Mouse (Mus musculus): ENCODE data around the gene Stt3b. TPM values are rescaled to one million over a fixed set of nuclear protein-coding genes. Genes with fewer than 3 reads are reported as not detected.

The Stt3b gene
- polyA plus RNA-seq, 2 experiments = 24.6 to 64.4 TPM

GRCm38 (mm10) chr9:115261456-115261855 lies 48.8 kb downstream of the Stt3b start:
- Histone ChIP-seq H3K9me3 (ENCODE audit: control insufficient read depth, low read length) (no peaks in the 10 kb centered on the region), H3K4me3 (ENCODE audit: insufficient read depth in 1 of 2, low read depth in 2 of 2, low read length in 2 of 2) (no peak overlapping the region), H3K9ac (replicated peaks) (no peak overlapping the region), H3K27me3 (ENCODE audit: control insufficient read depth, insufficient read depth, low read length) (no peaks in the 10 kb centered on the region), H3K4me1 (replicated peaks; ENCODE audit: control insufficient read depth in 2 of 2, insufficient read depth in 2 of 2, low read length in 1 of 2) (peaks cover 3 to 8% of the 10 kb centered on the region in 2 experiments; a peak in 3 of 4 replicates), H3K4me2 (ENCODE audit: low read depth) (no peak overlapping the region), H3K27ac (no peak overlapping the region), H3K36me3 (replicated peaks; ENCODE audit: control insufficient read depth, insufficient read depth, low read depth) (peaks cover 21% of the 10 kb centered on the region)
- DNase-seq (ENCODE audit: low read depth in 3 of 3, low spot score in 3 of 3) (no peak), ATAC-seq (ENCODE audit: insufficient read depth) (no peak)
- WGBS (ENCODE audit: insufficient replicate concordance) = 72% methylated on average over 8 of the region's 8 CpGs
- peak; percentile 34; the same call in 1 of the 2 replicates for TF ChIP-seq CTCF (IDR thresholded peaks at IDR 0.05; ENCODE audit: low read depth)
- no peak for TF ChIP-seq EP300 (IDR thresholded peaks at IDR 0.05; ENCODE audit: low read depth)

- H3K9ac ChIP-seq (replicated peaks) = no peak overlapping the region
- H3K27ac ChIP-seq = no peak overlapping the region
- H3K4me2 ChIP-seq (ENCODE audit: low read depth) = no peak overlapping the region
- DNase-seq (ENCODE audit: low read depth in 3 of 3, low spot score in 3 of 3) (peak in 1 of 3 experiments; percentile 19), ATAC-seq (ENCODE audit: insufficient read depth) (peak; percentile 70)
- H3K27me3 ChIP-seq (ENCODE audit: control insufficient read depth, insufficient read depth, low read length) = no peaks in the 10 kb centered on the region
- H3K4me3 ChIP-seq (ENCODE audit: insufficient read depth in 1 of 2, low read depth in 2 of 2, low read length in 2 of 2) = no peak overlapping the region
- peaks cover 3 to 8% of the 10 kb centered on the region in 2 experiments; a peak in 3 of 4 replicates for H3K4me1 ChIP-seq (replicated peaks; ENCODE audit: control insufficient read depth in 2 of 2, insufficient read depth in 2 of 2, low read length in 1 of 2)
- 29% methylated on average over 7 of the region's 7 CpGs for WGBS (ENCODE audit: insufficient replicate concordance)
- peaks cover 21% of the 10 kb centered on the region for H3K36me3 ChIP-seq (replicated peaks; ENCODE audit: control insufficient read depth, insufficient read depth, low read depth)
- H3K9me3 ChIP-seq (ENCODE audit: control insufficient read depth, low read length) = no peaks in the 10 kb centered on the region
- TF ChIP-seq CTCF (IDR thresholded peaks at IDR 0.05; ENCODE audit: low read depth) (no peak), EP300 (IDR thresholded peaks at IDR 0.05; ENCODE audit: low read depth) (no peak)
These were observed 49.8 kb downstream of the Stt3b start for GRCm38 (mm10) chr9:115260464-115260863.

- ATAC-seq (ENCODE audit: insufficient read depth) = no peak
- Histone ChIP-seq H3K36me3 (replicated peaks; ENCODE audit: control insufficient read depth, insufficient read depth, low read depth) (peaks cover 24% of the 10 kb centered on the region), H3K27me3 (ENCODE audit: control insufficient read depth, insufficient read depth, low read length) (no peaks in the 10 kb centered on the region), H3K9me3 (ENCODE audit: control insufficient read depth, low read length) (no peaks in the 10 kb centered on the region), H3K9ac (replicated peaks) (no peak overlapping the region), H3K27ac (no peak overlapping the region), H3K4me3 (ENCODE audit: insufficient read depth in 1 of 2, low read depth in 2 of 2, low read length in 2 of 2) (no peak overlapping the region), H3K4me2 (ENCODE audit: low read depth) (no peak overlapping the region), H3K4me1 (replicated peaks; ENCODE audit: control insufficient read depth in 2 of 2, insufficient read depth in 2 of 2, low read length in 1 of 2) (peaks cover 3 to 8% of the 10 kb centered on the region in 2 experiments; a peak in 3 of 4 replicates)
- WGBS (ENCODE audit: insufficient replicate concordance) = 86% methylated on average over 4 of the region's 4 CpGs
- no peak for DNase-seq (ENCODE audit: low read depth in 3 of 3, low spot score in 3 of 3)
- TF ChIP-seq CTCF (IDR thresholded peaks at IDR 0.05; ENCODE audit: low read depth) (no peak), EP300 (IDR thresholded peaks at IDR 0.05; ENCODE audit: low read depth) (no peak)
These were observed 50.4 kb downstream of the Stt3b start for GRCm38 (mm10) chr9:115259866-115260265.

- ATAC-seq (ENCODE audit: insufficient read depth) = no peak
- 72% methylated on average over 6 of the region's 6 CpGs for WGBS (ENCODE audit: insufficient replicate concordance)
These were observed 52.4 kb downstream of the Stt3b start for GRCm38 (mm10) chr9:115257733-115258286.

GRCm38 (mm10) chr9:115249145-115249544 lies 61.1 kb downstream of the Stt3b start:
- DNase-seq (ENCODE audit: low read depth in 3 of 3, low spot score in 3 of 3) = peak in 2 of 3 experiments; percentile 18 to 19
- H3K36me3 ChIP-seq (replicated peaks; ENCODE audit: control insufficient read depth, insufficient read depth, low read depth) = peaks cover 65% of the 10 kb centered on the region
- no peak overlapping the region for H3K4me3 ChIP-seq (ENCODE audit: insufficient read depth in 1 of 2, low read depth in 2 of 2, low read length in 2 of 2)
- ATAC-seq (ENCODE audit: insufficient read depth) = peak; percentile 88
- TF ChIP-seq CTCF (IDR thresholded peaks at IDR 0.05; ENCODE audit: low read depth) = no peak
- H3K9ac ChIP-seq (replicated peaks) = no peak overlapping the region
- H3K27ac ChIP-seq = no peak overlapping the region
- WGBS (ENCODE audit: insufficient replicate concordance) = 16% methylated on average over 5 of the region's 5 CpGs
- H3K27me3 ChIP-seq (ENCODE audit: control insufficient read depth, insufficient read depth, low read length) = no peaks in the 10 kb centered on the region
- peaks cover 8 to 11% of the 10 kb centered on the region in 2 experiments for H3K4me1 ChIP-seq (replicated peaks; ENCODE audit: control insufficient read depth in 2 of 2, insufficient read depth in 2 of 2, low read length in 1 of 2)
- H3K4me2 ChIP-seq (ENCODE audit: low read depth) = peak overlapping the region; percentile 21; the same call in 1 of the 2 replicates
- H3K9me3 ChIP-seq (ENCODE audit: control insufficient read depth, low read length) = no peaks in the 10 kb centered on the region

More at GRCm38 (mm10) chr9:115257733-115258286, 52.4 kb downstream of the Stt3b start:
- Histone ChIP-seq H3K4me1 (replicated peaks; ENCODE audit: control insufficient read depth in 2 of 2, insufficient read depth in 2 of 2, low read length in 1 of 2) (peaks cover 3 to 8% of the 10 kb centered on the region in 2 experiments; a peak in 3 of 4 replicates), H3K27ac (no peak overlapping the region), H3K27me3 (ENCODE audit: control insufficient read depth, insufficient read depth, low read length) (no peaks in the 10 kb centered on the region), H3K9me3 (ENCODE audit: control insufficient read depth, low read length) (no peaks in the 10 kb centered on the region), H3K36me3 (replicated peaks; ENCODE audit: control insufficient read depth, insufficient read depth, low read depth) (peaks cover 33% of the 10 kb centered on the region), H3K4me3 (ENCODE audit: insufficient read depth in 1 of 2, low read depth in 2 of 2, low read length in 2 of 2) (no peak overlapping the region), H3K4me2 (ENCODE audit: low read depth) (no peak overlapping the region), H3K9ac (replicated peaks) (no peak overlapping the region)
- no peak for DNase-seq (ENCODE audit: low read depth in 3 of 3, low spot score in 3 of 3)
- TF ChIP-seq CTCF (IDR thresholded peaks at IDR 0.05; ENCODE audit: low read depth) (no peak), EP300 (IDR thresholded peaks at IDR 0.05; ENCODE audit: low read depth) (no peak)
